Mouse (Mus musculus) embryonic facial prominence, embryonic 15.5 days (tissue): ENCODE data around the gene Rps6ka3. TPM values are rescaled to one million over a fixed set of nuclear protein-coding genes. Genes with fewer than 3 reads are reported as not detected.

ENCODE experiments used
- polyA plus RNA-seq: library from polyadenylated mRNA; unstranded; fragments of >200 nt; fragmentation: Nextera tagmentation; extraction: Ambion mirVana; gene quantifications from 2 replicates; pipeline ENCODE4 v1.2.1, GENCODE M21; 2015

The Rps6ka3 gene
- polyA plus RNA-seq, 1 experiment from 2014 or later: 5.7 TPM

Other genes with a start within 250 kb of the Rps6ka3 start
- 109 and 118 TPM in 2 replicates for gene Eif1ax, start 161.9 kb downstream of the Rps6ka3 start, polyA plus RNA-seq
- gene Map7d2, start 204.3 kb downstream of the Rps6ka3 start, polyA plus RNA-seq: 2.4 and 3.0 TPM in 2 replicates